Mouse (Mus musculus): ENCODE data around the gene Ccdc106.
"Not testable (repeated sequence)": the region's sequence is repeated elsewhere in the genome, so short reads cannot be mapped to it uniquely, and the experiment has no call there.

Ccdc106 gene

DNA sequence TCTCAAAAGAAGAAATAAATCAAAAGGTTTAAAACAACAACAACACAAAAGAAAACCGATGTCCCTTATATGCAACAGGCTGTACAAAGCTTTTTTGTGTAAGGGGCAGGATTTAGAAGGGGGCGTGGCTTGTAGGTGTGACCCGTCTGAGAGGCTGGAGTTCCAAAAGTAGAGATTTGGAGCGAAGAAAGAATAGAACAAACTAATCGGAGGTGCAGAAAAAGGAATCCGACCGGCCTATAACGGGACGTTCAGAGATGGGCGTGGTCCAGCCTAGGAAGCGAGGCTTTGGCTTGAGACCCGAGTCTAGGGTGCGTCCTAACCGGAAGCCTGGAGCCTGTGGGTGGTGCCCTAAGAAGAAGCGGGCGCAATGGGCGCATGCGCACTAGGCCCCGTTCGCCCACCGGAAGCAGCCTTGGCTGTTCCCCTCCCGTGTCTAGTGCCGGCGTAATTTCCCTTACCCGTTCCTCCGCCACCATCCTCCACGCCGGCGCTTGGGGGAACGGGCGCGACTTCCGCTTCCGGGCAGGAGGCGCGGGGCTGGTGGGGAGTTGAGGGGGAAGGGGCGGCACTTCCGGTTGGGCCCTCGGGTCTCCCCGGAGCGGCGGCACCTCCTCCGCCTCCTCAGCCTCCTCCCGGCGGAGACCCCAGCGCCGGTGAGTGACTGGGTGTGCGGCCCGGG lies at the start of gene Ccdc106, which contains the start of gene Zfp865:
Ccdc106 (plus strand) TSS at position 554 of the 682 bp plus-strand sequence.
Zfp865 (plus strand) TSS at position 377 of the 682 bp plus-strand sequence.
- DNase-seq, result peak; percentile 98

DNA sequence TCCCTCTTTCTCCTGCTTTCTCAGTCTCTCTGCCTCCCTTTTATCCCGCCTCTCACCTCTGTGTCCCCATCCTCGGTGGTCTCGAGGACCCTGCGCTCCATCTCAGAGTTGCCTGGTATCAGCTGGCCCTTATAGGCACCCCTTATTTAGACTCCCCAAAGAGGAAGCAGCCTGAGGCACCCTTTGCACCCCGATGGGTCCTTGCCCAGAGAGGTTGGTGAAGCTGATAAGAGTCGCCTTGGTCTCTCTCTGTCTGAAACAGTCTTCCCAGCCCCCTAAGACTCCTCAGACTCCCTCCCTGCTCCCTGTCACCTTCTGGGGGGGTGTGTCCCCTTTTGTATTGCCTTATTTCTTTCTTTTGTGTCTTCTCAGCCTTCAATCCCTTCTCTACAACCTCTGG lies 49.3 kb upstream of the Ccdc106 start, which contains the start of gene Sbk3:
Sbk3 (minus strand) TSS at position 101 of the 400 bp plus-strand sequence.
- DNase-seq, result no peak

DNA sequence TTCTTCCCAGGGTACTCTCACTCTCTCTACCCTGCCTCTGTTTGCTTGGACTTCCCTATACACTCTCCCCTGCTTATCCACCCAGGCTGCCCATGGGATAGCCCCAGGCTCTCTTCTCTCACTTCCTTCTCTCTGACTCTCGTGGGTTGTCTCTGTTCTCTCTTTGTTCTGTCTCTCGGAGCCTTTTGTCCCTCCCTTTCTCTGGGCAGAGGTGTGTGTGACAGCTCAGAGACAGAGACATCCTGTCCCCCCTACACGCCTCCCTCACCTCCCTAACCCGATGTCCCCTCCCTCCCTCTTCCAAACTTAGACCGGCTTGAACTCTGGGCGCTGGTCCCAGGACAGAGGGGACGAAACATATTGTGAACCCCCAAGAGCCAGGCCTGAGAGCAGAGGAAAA lies 48.6 kb upstream of the Ccdc106 start:
- no peak for DNase-seq

DNA sequence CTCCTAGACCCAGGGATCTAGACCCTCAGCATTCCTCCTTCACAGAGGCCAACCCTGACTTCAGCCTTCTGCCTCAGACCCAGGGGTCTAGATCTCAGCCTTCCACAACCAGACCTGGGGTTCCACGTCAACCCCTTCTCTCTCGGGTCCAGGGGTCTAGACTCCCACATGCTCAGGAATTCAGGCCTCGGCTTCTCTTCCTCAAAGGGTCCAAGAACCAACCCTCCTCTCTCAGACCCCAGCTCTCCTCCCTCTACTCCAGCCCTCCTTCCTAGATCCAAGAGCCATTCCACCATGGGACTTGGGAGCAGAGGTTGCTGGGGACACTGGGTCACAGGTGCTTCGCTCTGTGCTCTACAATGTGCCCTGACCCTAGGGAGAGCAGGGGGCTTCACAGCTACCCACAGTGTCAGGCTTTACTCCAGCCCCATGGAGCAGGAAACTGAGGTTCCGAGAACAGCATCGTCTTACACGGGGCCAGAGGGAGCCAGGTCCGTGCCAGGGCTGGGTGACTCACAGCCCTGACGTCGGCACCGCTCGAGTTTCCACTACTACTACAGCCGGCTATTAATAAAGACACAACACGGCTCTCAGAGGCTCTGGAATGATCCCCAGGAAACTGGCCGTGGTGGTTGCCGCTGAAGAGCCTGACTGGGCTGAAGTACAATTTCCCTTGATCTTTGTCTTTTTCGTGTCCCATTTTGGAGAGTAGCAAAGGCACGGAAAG lies 47.9 kb upstream of the Ccdc106 start:
- DNase-seq, result no peak

DNA sequence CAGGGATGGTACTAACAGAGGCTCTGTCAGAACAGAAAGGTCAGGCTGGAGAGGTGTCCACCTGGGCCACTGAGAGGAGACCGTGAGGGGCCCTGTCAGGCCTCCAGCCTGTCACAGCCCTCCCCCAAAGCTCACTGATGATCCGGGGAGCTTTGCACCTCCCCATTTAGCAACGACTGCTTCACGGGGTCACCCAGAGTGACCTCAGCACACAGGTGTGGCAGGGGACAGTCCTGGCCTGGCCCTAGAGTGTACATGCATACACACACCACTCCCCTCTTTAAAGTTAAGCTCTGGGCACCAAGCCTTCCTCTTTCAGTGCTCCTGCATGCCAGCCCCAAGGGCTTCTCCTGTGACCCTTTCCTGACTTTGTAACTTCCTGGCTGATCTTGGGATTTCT lies 44.9 kb upstream of the Ccdc106 start:
- no peak for DNase-seq

DNA sequence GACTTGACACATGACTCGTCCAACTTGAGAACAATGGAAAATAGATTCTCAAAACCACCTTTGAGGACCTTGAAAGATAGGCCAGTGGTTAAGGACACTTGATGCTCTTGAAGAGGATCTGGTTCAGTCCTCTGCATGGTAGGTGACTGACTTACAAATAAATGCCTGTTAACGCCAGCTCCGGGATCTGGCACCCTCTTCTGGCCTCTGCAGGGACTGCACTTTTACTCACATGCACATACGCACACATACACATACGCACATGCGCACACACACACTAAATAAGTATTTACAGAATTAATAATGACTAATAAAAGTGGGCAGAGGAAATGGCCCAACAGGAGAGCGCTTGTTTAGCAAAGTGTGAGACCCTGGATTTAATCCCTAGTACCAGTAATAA lies 43.5 kb upstream of the Ccdc106 start:
- no peak for DNase-seq

DNA sequence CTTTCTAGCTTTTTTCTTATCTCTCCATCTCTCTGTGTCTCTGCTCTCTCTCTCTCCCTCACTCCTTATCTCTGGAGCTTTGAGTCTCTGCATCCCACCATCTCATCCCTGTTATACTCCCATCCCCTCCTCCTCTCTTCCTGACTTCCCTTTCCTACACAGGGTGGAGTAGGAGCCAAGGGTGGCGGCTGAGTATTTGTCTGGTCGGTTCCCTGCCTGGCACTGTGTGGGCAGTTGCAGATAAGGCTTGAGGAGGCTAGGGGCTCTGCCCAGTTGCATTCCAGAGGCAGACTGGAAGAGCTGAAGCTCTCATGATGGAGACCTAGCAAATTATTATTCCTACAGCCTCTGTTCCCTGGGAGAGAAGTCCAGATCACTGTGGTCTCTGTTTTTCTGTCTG lies 32.1 kb upstream of the Ccdc106 start:
- no peak for DNase-seq

DNA sequence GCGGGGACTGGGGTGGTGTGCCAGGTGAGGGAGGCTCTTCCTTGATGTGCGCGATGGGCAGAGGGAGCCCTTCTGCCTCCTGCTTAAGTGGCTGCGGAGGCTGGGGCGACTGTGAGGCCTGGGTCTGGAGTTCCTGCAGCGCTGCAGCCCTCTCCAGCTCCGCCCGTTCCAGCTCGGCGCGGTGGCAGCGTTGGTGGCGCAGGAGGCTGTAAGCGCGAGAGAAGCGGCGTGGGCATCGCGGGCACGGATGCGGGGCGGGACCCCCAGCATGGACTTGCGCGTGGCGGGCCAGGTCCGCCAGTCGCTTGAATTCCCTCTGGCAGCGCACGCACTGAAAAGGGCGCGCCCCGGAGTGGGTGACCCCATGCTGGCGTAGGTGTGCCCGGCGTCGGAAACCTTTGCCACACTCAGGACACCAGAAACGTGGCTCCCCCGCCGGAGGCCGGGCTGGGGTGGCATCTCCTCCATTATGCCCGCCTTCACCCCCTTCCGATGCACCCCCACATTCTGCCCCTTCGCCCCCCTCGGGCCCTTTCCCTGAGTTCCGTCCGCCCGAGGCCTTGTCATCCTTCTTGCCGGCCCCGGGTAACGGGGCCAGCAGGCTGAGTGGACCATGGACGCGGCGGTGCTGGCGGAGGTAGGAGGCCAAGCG lies 26.9 kb upstream of the Ccdc106 start:
- DNase-seq, result peak; percentile 37

DNA sequence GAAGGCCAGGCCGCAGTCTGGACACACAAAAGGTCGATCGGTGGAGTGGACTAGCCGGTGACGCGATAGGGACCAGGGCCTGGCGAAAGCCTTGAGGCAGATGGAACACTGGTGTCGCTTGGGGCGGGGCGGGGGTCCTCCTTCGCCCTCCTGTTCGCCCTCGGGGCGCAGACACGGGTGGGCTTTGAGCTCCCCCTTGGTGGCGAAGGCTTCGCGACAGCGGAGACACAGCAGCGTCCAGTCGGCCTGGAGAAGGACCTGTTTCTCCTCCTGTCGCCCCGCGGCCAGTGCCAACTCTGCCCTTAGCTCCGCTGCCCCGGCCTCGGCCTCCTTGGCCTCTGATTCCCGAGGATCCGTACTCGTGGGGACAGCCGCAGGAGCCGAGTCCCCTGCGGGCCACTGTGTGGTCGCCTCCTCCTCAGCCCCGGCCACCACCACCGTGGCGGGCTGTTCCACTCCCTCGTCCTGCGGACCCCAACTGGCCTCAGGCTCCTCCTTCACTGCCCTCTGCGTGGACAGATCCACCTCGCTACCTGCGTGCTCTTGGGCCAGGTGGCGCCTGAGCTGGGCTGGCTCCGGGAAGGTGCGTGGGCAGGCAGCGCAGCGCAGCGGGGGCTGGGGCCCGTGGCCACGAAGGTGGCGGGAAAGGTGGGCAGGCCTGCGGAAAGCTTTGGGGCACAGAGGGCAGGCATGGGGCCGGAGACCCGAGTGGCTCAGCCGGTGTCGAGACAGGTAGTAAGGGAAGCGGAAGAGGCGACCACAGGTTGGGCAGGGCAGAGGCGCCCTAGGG lies 26.2 kb upstream of the Ccdc106 start:
- peak; percentile 41 for DNase-seq

DNA sequence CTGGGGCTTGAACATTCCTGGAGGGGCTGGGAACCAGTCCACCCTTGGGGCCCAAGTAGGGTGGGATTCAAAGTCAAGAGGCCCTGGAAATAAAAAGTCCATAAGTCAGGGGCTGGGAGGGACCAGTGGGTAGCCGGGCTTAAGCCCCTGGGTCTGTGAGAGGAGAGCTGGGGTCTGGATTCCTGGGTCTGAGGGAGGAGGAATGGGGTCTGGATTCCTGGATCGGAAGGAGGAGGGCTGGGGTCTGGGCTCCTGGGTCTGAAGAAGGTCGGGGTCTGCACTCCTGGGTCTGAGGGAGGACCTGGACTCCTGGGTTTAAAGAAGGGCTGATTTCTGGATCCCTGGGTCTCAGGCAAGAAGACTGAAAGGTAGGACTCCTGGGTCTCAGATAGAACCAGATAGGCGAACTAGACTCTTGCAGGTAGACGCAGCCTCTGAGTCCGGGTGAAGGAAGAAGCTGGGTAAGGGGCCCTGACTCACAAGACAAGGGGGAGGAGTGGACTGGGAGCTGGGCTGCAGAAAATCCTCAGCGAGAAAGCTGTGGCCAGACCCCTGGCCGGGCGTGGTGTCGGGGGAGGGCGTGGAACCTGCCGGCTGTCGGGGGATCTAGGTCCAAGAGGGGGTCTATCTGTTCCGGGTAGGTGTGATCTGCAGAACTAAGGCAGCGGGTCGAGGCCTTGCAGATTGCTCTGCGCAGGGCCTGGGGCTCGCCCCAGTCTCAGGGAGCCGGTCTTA lies 24.9 kb upstream of the Ccdc106 start:
- peak; percentile 20 for DNase-seq

DNA sequence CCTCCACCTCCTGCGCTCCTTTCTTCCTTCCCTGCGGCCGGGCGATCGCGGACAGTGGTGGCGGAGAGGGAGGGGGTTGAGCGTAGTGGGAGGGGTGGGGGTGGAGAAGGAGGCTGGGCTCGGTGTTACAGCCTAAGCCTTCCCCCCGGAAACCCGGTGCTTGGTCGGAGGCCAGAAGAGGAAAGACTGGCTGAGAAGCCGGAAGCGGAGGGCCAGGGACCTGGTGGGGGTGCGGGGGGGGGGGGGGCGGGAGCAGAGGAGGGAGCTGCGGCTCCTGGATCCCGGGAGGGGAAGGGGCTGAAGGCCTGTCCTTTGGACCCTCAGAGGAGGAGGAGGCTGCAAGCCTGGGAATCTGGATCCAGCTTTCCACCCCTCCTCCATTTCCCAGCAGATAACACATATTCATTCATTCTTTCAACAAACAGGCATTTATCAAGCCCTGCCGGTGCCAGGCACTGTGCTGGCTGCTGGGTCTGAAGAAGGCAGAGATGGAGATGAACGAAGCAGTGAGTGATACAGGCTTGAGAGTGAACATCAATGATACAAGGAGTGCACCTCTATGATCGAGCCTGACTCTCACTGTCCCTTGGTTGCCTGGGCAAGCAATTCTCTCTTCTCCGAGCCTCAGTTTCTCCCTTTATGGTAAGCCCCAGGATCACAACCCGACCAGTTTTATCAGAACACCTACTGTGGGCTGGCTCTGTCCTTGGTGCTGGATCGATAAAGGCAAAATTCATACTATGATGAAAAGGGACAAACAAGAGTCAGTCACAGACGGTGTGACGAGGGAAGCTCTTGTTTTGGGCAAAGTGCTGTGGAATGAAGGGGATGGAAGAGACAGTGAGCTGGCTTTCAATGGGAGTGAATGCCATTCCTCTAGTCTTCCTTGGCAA lies 24.1 kb upstream of the Ccdc106 start, which contains the start of gene Zfp579:
Zfp579 (minus strand) TSS at position 156 of the 893 bp plus-strand sequence.
- peak; percentile 93 for DNase-seq

DNA sequence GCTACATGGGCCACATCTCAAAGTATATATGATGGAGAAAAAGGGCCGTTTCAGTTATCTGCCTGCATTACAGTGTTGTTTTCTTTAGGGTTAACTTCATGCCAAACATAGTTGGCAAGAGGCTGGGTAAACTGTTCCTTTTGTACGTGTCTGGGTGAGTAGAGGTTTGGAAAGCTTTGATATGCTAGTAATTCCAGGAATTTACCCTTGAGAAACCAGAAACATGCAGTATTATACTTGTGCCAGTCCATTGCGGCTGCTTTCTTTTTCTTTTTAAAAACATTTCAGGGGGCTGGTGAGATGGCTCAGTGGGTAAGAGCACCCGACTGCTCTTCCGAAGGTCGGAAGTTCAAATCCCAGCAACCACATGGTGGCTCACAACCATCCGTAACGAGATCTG lies 23.4 kb upstream of the Ccdc106 start:
- no peak for DNase-seq

DNA sequence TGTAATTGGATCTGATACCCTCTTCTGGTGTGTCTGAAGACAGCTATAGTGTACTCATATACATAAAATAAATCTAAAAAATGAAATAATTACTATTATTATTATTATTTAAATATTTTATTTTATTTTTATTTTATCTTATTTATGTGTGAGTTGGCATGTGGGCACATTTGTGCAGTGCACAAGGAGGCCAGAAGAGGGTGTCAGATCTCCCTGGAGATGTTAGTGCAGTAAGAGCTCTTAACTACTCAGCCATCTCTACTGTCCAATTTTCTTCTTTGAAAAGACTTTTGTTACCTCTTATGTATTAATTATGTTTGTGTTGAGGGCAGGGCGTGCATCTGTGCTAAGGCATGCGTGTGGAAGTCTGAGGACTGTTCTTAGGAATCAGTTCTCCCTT lies 20.5 kb upstream of the Ccdc106 start:
- DNase-seq, result no peak

DNA sequence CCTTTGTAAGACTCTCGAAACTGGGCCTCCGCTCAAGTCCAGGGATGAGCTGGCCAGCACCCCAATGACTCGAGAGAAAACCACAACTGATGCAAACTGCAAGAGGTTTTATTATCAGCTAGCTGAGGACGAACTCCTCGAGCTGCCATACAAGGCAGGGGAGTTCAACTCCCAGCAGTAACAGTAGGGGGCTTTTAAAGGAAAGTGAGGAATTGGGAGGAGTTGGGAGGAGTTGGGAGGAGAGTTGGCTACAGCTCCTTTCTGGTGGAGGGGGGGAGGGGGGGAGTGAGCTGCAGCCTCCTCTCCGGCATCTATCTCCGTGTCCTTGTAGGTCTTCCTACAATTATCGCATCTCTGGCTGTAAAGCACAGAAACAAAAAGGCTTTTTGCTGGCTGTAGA lies 17.5 kb upstream of the Ccdc106 start:
- not testable (repeated sequence) for DNase-seq

DNA sequence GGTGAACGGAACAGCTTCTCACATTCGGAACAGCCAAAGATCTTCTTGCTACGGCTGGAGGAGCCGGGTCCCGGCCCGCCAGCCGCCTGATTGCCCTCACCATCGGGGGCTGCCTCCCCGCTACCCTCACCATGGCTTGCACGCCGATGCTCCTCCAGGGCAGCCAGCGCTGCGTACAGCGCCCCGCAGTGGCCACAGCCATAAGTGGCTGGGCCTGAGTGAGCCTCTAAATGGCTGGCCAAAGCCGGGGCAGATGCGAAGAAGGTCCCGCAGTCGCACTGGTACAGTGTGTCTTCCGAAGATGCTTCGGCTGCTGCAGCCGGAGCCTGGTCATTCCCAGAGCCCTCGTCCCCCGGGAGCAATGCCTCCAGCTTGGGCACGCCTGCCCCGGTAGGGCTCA lies 12.1 kb upstream of the Ccdc106 start:
- no peak for DNase-seq

DNA sequence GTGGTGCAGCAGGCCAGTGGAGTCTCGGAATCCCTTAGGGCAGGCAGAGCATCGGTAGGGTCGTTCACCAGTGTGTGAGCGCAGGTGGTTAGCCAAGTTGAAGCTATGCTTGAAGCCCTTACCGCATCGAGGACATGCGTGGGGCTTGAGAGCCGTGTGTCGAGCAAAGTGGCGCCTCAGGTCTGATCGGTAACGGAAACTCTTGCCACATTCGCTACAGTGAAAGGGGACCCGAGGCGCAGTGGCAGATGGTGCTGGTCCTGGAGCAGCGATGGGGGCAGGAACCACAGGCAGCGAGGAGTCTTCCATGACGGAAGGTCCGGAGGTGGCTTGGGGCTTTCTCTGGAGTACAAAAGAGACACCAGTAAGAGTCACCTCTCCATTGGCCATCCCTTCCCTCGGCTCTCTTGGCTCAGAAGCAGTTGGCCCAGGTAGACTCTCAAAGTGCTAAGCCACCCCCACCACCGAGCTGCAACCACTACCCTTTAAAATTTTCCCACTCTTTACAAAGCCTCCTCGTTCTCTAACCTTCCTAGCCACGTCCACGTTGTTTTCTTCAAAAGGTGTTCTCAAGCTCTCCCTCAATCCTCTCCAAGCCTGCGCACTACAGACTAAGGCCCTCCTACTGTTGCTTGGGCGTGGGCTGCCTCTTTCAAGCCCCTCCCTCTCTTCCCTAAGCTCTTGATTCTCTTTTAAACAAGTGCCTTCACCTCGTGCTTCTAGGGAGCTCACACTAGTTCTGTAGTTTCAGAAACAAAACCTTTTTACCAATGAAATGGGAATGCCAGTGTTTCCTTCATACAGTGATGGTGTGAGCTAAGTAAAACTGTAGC lies 7.5 kb upstream of the Ccdc106 start:
- peak; percentile 28 for DNase-seq

DNA sequence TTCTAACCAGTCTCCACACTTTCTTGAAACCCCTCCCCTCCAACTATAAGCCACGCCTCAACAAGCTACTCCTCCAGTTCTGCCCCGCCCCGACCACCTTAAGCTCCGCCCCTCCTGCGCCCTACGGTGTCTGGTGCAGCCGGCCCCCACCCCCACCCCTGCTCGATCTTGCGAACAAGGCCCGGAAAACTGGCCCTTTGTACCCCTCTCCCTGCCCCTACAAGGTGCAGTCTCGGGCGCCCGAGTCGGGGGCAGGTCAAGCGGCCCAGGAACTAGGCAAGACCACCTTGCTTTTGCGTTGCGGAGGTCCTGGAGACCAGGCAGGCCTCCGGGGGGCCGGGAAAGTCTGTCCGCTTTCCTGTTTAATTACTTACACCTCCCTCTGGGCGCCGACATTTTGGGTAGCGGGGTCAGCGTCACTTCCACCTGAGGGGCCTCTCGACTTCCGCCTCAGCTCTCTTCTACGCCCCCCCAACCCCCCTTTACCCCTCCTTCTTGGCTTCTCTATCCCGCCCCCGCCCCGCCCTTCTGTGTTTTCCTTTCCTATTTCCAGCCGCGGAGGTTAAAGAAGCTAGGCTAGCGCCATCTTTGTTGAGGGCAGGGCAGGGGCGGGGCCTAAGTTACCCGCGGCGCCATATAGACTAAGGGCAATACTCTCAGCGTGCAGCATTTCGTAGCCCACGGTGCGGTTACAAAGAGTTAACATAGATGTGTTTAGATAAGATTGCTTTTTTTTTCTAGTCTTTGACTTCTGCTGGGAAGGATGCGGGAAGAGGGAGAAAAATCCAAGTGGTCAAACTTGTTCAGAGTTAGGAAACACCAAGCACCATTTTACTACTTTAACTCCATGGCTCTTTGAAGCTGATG lies 5.9 kb upstream of the Ccdc106 start, which contains the start of the genes Zfp524 and Fiz1:
Zfp524 (plus strand) TSS at position 165 of the 867 bp plus-strand sequence.
Fiz1 (minus strand) TSS at position 447 of the 867 bp plus-strand sequence.
- peak; percentile 94 for DNase-seq

DNA sequence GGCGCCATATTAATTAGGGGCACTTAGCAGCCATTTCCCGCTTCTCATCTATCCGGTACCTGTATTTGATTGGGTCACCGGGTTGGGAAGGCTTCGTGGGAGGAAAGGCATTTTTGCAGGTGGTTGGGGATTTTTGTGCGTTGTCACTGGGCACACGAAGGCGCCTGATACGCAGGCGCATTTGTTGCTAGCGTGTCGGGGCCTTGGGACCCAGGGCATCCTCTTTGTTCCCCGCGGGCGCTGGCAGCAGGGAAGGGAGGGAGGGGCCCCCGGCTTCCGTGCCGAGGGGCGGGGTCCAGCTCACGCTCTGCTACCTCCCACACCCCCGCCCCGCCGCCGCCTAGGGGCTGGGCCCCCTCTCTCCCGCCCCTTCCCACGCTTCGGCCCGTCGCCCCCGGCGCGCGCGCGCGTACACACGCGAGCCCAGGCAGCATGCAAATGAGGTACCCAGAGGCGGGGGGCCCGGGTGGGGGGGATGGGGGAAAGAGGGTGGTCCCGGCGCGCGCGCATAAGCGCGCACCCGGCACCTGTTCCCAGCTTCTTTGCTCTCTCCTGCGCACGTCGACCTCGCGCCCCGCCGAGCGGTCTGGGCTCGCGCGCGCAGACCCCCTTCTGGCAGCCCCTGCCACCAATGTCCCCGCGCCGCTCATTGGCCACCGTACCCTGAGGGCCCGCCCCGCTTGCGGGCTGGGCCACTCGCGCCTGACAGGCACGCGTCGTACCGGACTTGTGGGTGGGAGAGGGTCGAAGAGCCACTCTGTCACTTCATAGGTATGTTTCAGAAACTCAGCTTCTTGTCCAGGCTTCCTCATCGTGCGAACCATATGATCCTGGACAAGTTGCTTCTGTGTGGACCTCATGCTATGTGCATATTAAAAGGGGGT lies 5.0 kb upstream of the Ccdc106 start, which contains the start of gene Gm44973:
Gm44973 (plus strand) TSS at position 379 of the 884 bp plus-strand sequence.
- peak; percentile 88 for DNase-seq

Data from cerebellum, adult 11 months (tissue).